Mouse (Mus musculus): Measurements from ENCODE around the gene Mrps18c.

Gene Mrps18c

GRCm38 (mm10) chr5:100826531-100826930 lies 28.1 kb downstream of the Mrps18c start:
- no peak for DNase-seq (ENCODE audit: low spot score in 2 of 2)

- no peak for DNase-seq (ENCODE audit: low spot score in 2 of 2)
Observed at GRCm38 (mm10) chr5:100828701-100829100, 30.3 kb downstream of the Mrps18c start.

DNA sequence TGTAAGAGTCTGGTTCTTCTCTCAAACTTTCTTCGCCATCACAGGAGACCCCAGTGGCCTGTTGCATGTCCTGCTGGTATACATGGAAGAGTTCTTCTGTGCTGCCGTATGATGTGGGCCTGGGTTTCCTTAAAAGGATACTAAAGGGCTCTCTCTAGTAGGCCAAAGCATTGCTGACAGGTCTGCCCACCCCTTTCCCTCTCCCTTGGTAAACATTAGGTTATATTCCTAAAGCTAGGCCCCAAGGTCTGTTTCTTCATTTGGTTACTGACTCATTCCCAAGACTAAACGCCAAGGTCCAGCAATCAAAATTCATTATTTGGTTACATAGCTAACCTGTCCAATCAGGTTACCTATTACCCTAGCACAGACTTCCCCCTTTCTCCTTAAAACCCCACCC lies 34.3 kb downstream of the Mrps18c start:
- no peak for DNase-seq (ENCODE audit: low spot score in 2 of 2)

GRCm38 (mm10) chr5:100833841-100834240 lies 35.4 kb downstream of the Mrps18c start:
- no peak for DNase-seq (ENCODE audit: low spot score in 2 of 2)

- no peak for DNase-seq (ENCODE audit: low spot score in 2 of 2)
Observed at GRCm38 (mm10) chr5:100835862-100836538, 37.6 kb downstream of the Mrps18c start.

DNA sequence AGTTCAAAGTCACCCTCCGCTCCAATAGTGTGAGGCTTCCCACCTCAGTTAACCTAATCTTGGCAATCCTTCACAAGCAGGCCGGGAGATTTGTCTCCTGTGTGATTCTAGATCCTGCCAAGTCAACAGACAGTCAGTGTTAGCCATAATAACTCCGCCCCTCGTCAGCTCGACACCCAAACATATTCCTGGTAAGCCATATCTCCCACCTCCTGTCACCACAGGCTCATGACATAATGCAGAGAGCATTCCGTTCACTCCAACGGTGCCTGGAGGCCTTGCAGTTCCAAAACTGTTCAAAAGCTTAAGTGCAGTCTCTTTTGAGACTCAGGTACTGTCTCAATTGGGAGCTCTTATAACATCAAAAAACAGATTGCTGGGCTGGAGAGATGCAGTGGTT lies 39.5 kb downstream of the Mrps18c start:
- no peak for DNase-seq (ENCODE audit: low spot score in 2 of 2)

GRCm38 (mm10) chr5:100844485-100844884 lies 46.1 kb downstream of the Mrps18c start:
- no peak for DNase-seq (ENCODE audit: low spot score in 2 of 2)

DNA sequence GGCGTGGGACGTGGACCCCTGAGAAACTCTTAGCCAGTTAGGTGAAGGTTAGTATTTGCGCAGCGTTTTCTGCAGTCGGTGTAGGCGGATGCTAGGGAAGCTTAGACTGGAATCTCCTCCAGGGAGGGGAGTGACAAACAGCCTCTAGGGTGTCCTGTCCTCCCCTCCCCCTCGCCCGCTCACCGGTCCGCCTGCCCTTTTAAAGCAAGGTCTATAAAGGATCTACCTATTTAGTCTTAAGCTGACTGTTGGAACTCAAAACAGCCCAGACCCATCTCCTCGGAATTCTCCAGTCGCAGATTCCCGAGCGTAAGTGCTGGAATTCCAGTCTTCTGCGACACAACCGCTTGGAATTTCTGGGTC lies 47.0 kb downstream of the Mrps18c start, which contains the start of gene Gpat3:
Gpat3 (plus strand) TSS at position 229 of the 363 bp plus-strand sequence.
- no peak for DNase-seq (ENCODE audit: low spot score in 2 of 2)

DNA sequence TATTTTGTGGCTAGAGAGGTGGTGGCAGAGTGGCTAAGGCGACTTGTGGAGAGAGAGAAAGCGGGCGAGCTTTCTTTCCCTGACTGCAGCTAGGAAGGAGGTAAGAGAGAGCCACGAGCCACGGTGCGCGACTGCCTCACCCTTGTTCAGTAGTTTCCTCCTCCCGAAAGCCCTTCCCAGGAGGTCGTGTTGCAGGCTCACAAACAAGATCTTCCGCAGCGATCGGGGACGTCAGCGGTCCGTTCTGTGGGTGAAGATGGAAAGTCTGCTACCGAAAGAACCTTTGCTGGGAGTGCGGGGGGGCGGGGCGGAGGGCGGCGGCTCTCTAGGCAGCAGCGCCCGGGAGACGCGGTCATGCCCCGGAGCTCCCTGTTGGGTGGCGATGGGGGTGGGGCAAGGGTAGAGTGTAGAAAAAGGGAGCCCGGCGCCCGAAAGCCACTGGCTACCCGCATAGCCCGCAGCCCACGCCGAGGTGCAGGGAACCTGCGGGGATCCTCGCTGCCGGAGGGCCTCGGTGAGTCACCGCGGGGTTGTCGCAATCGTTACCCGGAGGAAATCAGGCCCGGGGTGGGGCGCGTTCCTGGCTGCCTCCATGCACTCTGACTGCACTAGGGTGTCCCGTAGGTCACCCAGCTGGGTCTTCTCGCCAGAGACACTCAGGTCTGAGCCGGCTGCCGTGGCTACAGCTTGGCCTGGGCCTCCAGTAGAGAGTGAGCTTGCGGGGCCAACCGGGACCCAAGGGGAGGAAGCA lies 47.6 kb downstream of the Mrps18c start:
- peak; percentile 23 to 42 for DNase-seq (ENCODE audit: low spot score in 2 of 2)

DNA sequence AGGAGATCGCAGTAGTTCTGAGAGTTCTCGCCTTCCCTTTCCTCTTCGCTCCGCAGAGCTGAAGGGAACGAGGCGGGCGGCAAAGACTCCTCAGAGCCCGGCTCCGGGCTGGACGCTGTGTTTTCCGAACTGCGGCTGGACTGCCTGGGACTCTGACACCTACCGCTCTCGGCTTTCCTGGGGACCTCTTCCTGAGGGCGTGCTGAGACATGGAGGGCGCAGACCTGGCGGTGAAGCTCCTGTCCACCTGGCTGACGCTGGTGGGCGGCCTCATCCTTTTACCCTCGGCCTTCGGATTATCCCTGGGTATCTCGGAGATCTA lies 48.1 kb downstream of the Mrps18c start:
- no peak for DNase-seq (ENCODE audit: low spot score in 2 of 2)

DNA sequence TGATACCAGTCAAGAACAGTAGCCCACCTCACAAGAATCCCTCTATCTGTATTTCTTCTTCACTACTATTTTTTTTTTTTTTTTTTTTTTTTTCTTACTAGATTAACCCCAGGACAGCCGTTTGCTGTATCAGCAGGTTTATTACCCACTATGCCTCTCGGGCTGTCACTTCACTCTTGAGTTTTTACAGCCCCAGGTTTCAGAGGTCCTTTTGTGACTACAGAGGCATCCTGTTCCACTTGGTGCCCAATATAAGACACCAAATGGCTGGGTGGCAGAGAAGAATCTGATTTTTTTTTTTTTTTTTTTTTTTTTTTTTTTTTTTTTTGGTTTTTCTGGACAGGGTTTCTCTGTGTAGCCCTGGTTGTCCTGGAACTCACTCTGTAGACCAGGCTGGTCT lies 48.7 kb downstream of the Mrps18c start:
- no peak for DNase-seq (ENCODE audit: low spot score in 2 of 2)

GRCm38 (mm10) chr5:100853963-100854362 lies 55.5 kb downstream of the Mrps18c start:
- DNase-seq (ENCODE audit: low spot score in 2 of 2) = no peak
